Mouse (Mus musculus): Measurements from ENCODE around the gene Rab37. TPM values are rescaled to one million over a fixed set of nuclear protein-coding genes. Genes with fewer than 3 reads are reported as not detected.

Gene Rab37
- polyA plus RNA-seq, 1 experiment from 2014 or later = 0.99 TPM

DNA sequence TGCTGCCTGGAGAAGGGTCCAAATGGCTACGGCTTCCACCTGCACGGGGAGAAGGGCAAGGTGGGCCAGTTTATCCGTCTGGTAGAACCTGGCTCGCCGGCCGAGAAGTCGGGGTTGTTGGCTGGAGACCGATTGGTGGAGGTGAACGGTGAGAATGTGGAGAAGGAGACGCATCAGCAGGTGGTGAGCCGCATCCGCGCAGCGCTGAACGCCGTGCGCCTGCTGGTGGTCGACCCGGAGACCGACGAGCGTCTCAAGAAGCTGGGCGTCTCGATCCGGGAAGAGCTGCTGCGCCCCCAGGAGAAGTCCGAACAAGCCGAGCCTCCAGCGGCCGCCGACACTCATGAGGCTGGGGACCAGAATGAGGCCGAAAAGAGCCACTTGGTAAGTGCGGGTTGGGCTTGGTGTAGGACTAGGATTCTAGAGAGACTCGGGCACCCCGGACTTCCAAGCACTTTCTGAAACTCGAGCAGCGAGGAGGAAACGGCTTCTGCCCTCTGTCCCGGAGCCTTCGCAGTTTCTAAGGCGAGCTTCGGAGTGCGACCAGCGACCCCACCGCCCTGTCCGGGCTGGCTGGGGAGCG, 72.4 kb downstream of the Rab37 start:
- Histone ChIP-seq H3K4me2 (peak overlapping the region; percentile 68), H3K27me3 (peaks cover 72% of the 10 kb centered on the region), H3K36me3 (no peaks in the 10 kb centered on the region), H3K27ac (0 out of 2 replicates have a peak overlapping the region, but pooled peaks have one; percentile 30), H3K4me3 (peak overlapping the region; percentile 56), H3K9ac (peak overlapping the region; percentile 74), H3K4me1 (replicated peaks) (peaks cover 48% of the 10 kb centered on the region), H3K9me3 (no peaks in the 10 kb centered on the region)
- 0 out of 2 replicates have a peak, but pooled peaks have one; percentile 15 for ATAC-seq (ENCODE audit: low FRiP score)
- WGBS = under 1% methylated on average over 46 of the region's 47 CpGs

DNA sequence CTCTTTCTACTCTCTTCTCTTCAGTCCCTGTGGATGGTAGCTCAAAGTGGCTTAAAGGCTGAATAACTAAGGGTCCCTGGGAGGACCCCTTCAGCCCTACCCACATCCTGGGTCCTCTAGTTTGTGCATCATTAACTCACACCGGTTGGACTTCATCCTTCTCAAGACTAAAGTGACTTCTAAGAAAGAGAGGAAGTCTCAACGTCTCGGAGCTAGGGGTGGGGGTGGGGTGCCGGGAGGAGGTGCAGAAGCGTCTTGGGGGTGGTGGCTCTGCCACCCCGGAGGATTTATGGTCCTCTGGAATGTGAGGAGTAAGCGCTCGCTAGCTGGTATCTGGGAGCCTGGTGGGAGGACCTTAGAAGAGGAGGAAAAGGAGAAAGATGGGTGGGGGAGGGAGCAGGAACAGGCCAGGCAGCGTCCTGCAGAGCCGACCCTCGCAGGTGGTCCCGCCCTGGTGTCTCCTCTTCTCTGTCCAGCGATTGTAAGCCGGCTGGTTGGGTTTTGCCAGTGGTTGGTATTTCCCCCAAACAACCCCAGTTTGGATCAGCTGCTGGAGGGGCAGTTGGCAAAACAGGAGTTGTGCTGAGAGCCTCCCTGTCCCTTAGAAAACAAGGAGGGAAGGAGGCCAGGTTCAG, 73.2 kb downstream of the Rab37 start:
- peaks cover 67% of the 10 kb centered on the region for H3K27me3 ChIP-seq
- peak overlapping the region; percentile 74 for H3K9ac ChIP-seq
- H3K27ac ChIP-seq = no peak overlapping the region
- H3K4me3 ChIP-seq = peak overlapping the region; percentile 56
- peaks cover 48% of the 10 kb centered on the region for H3K4me1 ChIP-seq (replicated peaks)
- under 1% methylated on average over 14 of the region's 14 CpGs for WGBS
- no peak for ATAC-seq (ENCODE audit: low FRiP score)
- H3K9me3 ChIP-seq = no peaks in the 10 kb centered on the region
- no peaks in the 10 kb centered on the region for H3K36me3 ChIP-seq
- H3K4me2 ChIP-seq = peak overlapping the region; percentile 68

DNA sequence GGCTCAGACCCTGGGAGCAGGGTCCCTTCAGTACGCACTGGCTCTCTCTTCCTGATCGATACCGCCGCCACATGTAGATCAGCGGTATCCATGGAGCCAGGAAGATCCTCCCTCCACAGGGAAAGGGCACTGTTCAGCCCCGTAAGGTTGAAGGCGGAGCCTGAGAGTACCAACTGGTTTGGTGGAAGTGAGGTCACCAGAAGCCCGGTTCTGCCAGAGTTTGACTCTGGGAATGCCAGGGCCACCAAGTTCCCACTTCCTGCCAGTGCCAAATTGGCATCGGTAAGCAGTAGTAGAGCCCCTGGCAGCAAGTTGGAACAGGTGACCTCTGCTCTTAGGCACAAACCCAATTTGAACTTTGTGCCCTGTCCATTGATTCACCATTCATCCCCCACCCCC, 73.7 kb downstream of the Rab37 start:
- H3K27me3 ChIP-seq = peaks cover 62% of the 10 kb centered on the region
- WGBS = 4% methylated on average over 9 of the region's 9 CpGs
- peak overlapping the region; percentile 68 for H3K4me2 ChIP-seq
- H3K36me3 ChIP-seq = no peaks in the 10 kb centered on the region
- peak overlapping the region; percentile 74 for H3K9ac ChIP-seq
- peak overlapping the region; percentile 56 for H3K4me3 ChIP-seq
- H3K4me1 ChIP-seq (replicated peaks) = peaks cover 48% of the 10 kb centered on the region
- H3K9me3 ChIP-seq = no peaks in the 10 kb centered on the region
- no peak overlapping the region for H3K27ac ChIP-seq
- ATAC-seq (ENCODE audit: low FRiP score) = no peak

DNA sequence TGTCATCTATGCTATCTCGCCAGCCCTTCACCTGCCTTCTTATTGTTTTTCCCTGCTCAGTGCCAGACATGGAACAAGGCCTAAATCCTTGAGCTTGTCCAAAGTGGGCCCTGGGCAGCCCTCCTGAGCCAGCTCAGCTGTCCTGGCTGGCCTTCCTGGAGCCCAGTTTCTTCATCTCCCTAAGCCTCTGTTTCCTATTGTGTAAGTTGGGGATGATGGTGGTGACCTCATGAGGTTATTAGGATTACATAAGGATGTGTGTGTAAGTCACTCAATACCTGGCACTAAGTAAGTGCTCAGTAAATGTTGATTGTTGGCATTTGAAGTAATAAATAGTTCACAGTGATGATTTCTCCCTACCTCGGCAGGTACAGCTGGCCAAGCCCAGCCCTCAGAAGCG, 75.5 kb downstream of the Rab37 start:
- Histone ChIP-seq H3K27me3 (peaks cover 57% of the 10 kb centered on the region), H3K4me1 (replicated peaks) (peaks cover 52% of the 10 kb centered on the region), H3K36me3 (no peaks in the 10 kb centered on the region), H3K9me3 (no peaks in the 10 kb centered on the region), H3K27ac (no peak overlapping the region), H3K9ac (no peak overlapping the region), H3K4me3 (no peak overlapping the region), H3K4me2 (no peak overlapping the region)
- no peak for ATAC-seq (ENCODE audit: low FRiP score)
- WGBS = 94% methylated on average over 3 of the region's 3 CpGs

DNA sequence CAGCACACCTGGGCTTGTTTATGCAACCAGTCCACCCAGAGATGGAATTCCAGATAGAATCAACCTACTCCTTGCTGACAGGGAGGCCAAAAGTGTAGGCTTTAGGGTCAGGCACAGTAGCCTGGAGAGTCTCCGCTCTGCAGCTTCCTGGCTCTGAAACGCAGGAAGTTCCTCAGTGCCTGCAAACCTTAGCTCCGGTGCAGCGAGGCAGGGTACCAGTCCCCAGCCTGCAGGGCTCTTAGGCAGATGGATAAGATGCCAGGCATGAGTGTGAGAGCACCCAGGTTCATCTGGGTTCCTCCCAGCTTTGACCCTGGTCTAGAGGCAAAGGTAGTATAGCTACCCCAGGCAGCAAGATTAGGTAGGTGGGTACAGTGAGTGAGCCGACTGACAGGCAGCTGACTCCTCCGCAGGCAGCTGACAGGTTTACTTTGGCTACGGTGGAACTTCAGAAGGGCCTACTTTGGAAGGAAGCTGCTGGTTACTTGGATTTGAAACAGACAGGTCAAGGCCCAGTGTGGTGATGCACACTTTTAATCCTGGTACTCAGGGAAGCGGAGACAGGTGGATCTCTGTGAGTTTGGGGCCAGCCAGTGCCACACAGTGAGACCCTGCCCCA, 76.5 kb downstream of the Rab37 start:
- Histone ChIP-seq H3K9me3 (no peaks in the 10 kb centered on the region), H3K4me2 (no peak overlapping the region), H3K9ac (no peak overlapping the region), H3K4me3 (no peak overlapping the region), H3K4me1 (replicated peaks) (peaks cover 53% of the 10 kb centered on the region), H3K27me3 (peaks cover 57% of the 10 kb centered on the region), H3K27ac (no peak overlapping the region), H3K36me3 (no peaks in the 10 kb centered on the region)
- ATAC-seq (ENCODE audit: low FRiP score) = no peak
- WGBS = 89% methylated on average over 8 of the region's 8 CpGs

DNA sequence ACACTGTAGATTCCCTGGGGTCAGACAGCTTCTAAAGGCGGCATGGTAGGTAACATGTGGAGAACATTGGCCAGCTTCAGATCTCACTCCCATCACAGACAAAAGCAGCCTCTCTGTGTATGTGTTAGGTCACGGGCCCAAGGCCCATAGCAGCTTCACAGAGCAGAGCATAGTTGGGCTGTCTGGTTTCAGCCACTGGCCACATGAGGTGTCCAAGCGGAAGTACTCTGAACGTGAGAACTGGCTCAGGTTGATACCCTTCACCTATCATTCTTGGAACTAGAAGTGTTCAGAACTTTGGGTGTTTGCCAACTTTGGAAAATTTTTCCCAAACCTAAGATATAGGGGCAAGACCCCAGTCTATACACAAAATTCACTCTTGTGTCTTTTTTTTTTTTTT, 78.2 kb downstream of the Rab37 start:
- no peak overlapping the region for H3K4me3 ChIP-seq
- H3K9ac ChIP-seq = no peak overlapping the region
- peaks cover 53% of the 10 kb centered on the region for H3K4me1 ChIP-seq (replicated peaks)
- no peak overlapping the region for H3K4me2 ChIP-seq
- peaks cover 56% of the 10 kb centered on the region for H3K27me3 ChIP-seq
- no peaks in the 10 kb centered on the region for H3K36me3 ChIP-seq
- no peaks in the 10 kb centered on the region for H3K9me3 ChIP-seq
- no peak for ATAC-seq (ENCODE audit: low FRiP score)
- H3K27ac ChIP-seq = no peak overlapping the region
- WGBS = 86% methylated on average over 4 of the region's 4 CpGs

DNA sequence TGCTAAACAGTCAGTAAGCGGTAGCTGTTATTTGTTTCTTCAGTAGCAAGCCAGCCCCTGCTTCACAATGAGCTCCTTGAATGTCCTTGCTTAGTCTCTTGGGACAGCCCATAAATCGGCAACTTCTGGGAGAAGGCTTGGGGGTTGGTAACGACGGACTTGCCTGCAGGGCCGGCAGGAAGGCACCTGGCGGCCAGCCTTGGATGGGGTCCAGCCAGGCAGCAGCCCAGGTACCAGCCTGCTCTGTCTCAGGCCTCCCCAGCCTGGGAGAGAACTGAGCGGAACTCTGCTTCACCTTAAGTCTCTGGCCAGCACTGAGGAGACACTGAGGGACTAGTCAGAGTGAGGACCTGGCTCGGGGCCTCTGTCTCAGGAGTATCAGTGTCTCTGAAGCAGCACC, 79.9 kb downstream of the Rab37 start:
- no peak for ATAC-seq (ENCODE audit: low FRiP score)
- H3K9ac ChIP-seq = no peak overlapping the region
- H3K4me1 ChIP-seq (replicated peaks) = peaks cover 53% of the 10 kb centered on the region
- no peaks in the 10 kb centered on the region for H3K36me3 ChIP-seq
- H3K27me3 ChIP-seq = peaks cover 45% of the 10 kb centered on the region
- H3K4me3 ChIP-seq = no peak overlapping the region
- H3K9me3 ChIP-seq = no peaks in the 10 kb centered on the region
- no peak overlapping the region for H3K27ac ChIP-seq
- WGBS = 46% methylated on average over 8 of the region's 8 CpGs
- no peak overlapping the region for H3K4me2 ChIP-seq

DNA sequence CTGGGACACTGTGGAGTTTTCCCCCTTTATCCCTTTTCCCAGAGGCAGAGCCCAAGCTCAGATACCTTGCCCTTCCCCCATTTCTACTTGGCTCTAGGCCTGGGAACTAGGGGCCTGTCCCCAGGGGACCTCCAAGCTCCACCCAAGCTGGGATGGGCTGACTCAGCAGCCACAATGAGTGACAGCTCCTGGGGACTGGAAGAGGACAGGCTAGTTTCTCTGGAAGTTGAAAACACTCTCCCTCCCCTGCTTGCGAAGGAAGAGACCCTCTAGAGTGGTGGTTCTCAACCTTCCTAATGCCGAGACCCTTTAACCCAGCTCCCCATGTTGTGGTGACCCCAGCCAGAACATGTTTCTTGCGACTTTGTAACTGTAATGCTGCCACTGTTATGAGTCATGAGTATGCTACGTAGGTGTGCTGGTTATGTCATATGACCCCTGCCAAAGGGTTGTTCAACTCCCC, 81.6 kb downstream of the Rab37 start:
- WGBS = 22% methylated on average over 4 of the region's 4 CpGs
- Histone ChIP-seq H3K4me3 (no peak overlapping the region), H3K27me3 (peaks cover 42% of the 10 kb centered on the region), H3K4me1 (replicated peaks) (peaks cover 70% of the 10 kb centered on the region), H3K36me3 (no peaks in the 10 kb centered on the region), H3K4me2 (0 out of 2 replicates have a peak overlapping the region, but pooled peaks have one; percentile 8), H3K9me3 (no peaks in the 10 kb centered on the region), H3K9ac (peak overlapping the region; percentile 8; the same call in 1 of the 2 replicates), H3K27ac (no peak overlapping the region)
- ATAC-seq (ENCODE audit: low FRiP score) = 0 out of 2 replicates have a peak, but pooled peaks have one; percentile 19

DNA sequence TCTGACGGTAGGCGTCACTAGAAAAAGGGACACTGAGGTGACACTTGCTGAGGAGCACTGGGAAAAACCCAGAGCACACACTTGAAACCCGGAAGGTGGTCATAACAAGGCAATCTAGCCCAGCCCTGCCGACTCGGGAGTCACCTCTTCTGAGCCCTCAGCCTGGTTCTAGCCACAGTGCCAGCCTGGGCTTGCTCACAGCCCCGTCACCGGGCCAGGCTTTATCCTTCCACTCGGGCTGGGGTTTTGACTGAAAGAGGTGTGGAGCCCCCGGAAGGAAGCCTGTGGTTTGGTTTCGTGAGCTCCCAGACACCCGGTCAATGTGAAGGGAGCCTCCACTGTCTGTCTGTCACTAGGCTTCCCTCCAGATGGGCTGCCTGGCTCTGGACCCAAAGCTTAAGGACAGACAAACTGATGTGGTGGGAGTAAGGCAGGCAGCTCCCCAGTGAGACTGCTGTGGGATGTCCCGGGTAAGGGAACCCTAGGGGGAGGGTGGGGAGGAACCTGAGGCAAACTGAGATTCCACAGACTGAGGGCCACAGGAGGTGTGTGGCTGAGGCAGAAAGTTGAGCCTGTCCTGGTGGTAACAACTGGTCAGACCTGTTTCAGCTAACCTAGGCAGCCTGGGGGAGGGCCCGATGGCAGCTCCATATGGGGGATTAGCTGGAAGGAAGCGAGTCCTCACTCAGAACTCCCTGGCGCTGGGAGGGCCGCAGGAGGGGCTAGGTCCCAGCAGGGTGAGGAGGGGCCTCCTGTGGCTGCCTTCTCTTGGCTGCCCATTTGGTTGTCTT, 82.5 kb downstream of the Rab37 start:
- no peak overlapping the region for H3K4me2 ChIP-seq
- no peak overlapping the region for H3K4me3 ChIP-seq
- H3K36me3 ChIP-seq = no peaks in the 10 kb centered on the region
- ATAC-seq (ENCODE audit: low FRiP score) = no peak
- H3K9ac ChIP-seq = no peak overlapping the region
- 18% methylated on average over 16 of the region's 16 CpGs for WGBS
- no peaks in the 10 kb centered on the region for H3K9me3 ChIP-seq
- peaks cover 79% of the 10 kb centered on the region for H3K4me1 ChIP-seq (replicated peaks)
- H3K27ac ChIP-seq = no peak overlapping the region
- peaks cover 42% of the 10 kb centered on the region for H3K27me3 ChIP-seq

DNA sequence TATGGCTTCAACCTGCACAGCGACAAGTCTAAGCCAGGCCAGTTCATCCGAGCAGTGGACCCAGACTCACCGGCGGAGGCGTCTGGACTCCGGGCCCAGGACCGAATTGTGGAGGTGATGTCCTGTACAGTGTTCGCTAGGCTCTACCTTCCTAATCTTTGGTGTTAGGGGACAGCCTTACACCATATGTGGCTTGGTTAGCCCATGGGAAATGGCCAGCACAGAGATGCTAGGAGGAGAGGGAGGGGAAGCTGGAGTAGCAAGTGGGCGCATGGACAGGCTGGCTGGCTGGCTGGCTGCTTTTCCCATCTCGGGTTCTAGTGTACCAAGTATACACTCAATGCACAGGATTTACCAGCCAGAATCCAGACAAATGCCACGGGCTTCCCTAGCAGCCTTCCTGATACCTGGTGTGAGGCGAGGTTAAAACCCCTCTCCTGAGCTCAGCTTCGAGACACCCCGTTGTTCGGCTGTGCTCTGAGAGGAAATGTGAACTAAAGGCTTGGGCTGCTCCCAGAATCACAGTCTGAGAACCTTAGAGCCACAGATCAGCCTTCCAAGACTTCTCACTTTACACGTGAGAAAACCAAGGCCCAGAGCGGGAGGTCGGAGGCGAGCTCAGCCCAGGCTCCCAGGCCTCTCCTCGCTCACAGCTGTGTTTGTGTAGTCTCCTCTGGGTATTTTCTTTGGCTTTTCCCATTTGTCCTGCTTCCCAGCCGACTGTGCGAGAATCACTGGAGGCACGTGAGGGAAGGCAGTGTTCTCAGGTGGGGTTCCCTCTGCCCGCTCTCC, 85.4 kb downstream of the Rab37 start:
- H3K4me2 ChIP-seq = no peak overlapping the region
- WGBS = 73% methylated on average over 24 of the region's 24 CpGs
- no peaks in the 10 kb centered on the region for H3K9me3 ChIP-seq
- H3K4me1 ChIP-seq (replicated peaks) = peaks cover 84% of the 10 kb centered on the region
- peaks cover 36% of the 10 kb centered on the region for H3K27me3 ChIP-seq
- H3K36me3 ChIP-seq = no peaks in the 10 kb centered on the region
- no peak for ATAC-seq (ENCODE audit: low FRiP score)
- peak overlapping the region; percentile 40 for H3K27ac ChIP-seq
- no peak overlapping the region; the same call in 1 of the 2 replicates for H3K9ac ChIP-seq
- H3K4me3 ChIP-seq = no peak overlapping the region

DNA sequence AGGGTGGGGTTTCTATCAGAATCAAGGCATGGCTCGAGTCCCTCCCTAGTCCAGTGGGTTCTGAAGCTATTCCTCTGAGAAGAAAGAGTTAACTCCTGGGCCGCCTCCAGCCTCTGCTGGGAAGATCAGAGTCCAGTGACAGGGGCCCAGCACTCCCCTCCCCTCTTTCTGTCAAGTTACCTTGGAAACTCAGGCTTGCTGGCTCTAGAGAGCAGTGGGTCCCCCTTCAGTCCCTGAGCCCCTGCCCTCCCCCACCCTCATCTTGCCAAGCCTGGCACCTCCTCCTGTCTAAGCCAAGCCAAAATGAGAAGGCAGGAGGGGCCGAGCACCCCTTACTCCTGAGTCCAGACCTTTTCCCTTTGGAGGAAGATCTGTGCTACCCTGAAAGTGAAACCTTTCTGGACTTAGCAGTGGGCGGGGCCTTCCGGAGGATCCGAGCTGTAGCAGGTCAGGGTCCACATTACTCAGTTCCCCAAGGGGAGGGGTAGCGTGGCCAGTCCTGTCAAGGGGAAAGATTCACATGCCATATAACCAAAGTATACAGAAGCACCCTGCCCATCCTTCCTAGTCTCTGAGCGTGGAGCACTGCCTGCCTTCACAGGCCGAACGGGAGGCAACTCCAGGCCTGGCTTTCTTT, 86.4 kb downstream of the Rab37 start:
- Histone ChIP-seq H3K27me3 (peaks cover 26% of the 10 kb centered on the region), H3K4me1 (replicated peaks) (peaks cover 79% of the 10 kb centered on the region), H3K4me3 (no peak overlapping the region), H3K4me2 (peak overlapping the region; percentile 13; the same call in 1 of the 2 replicates), H3K9ac (peak overlapping the region; percentile 29), H3K27ac (peak overlapping the region; percentile 40), H3K9me3 (no peaks in the 10 kb centered on the region), H3K36me3 (no peaks in the 10 kb centered on the region)
- 34% methylated on average over 10 of the region's 10 CpGs for WGBS
- peak; percentile 64 for ATAC-seq (ENCODE audit: low FRiP score)
